Mouse (Mus musculus): ENCODE measurements around the gene Dusp3. TPM values are rescaled to one million over a fixed set of nuclear protein-coding genes. Genes with fewer than 3 reads are reported as not detected.

Dusp3 gene
- polyA plus RNA-seq, 1 experiment from 2014 or later, result 9.8 TPM

- WGBS (ENCODE audit: insufficient replicate concordance), result 51% methylated on average over 4 of the region's 4 CpGs
- H3K9me3 ChIP-seq (replicated peaks), result no peaks in the 10 kb centered on the region
- no peak overlapping the region for H3K27ac ChIP-seq
- no peak overlapping the region for H3K4me2 ChIP-seq
- H3K9ac ChIP-seq, result no peak overlapping the region
- H3K27me3 ChIP-seq, result peaks cover 23% of the 10 kb centered on the region
- peaks cover 6% of the 10 kb centered on the region for H3K4me1 ChIP-seq (replicated peaks)
- no peak overlapping the region for H3K4me3 ChIP-seq (replicated peaks)
- DNase-seq (no peak), ATAC-seq (ENCODE audit: low read depth) (0 out of 2 replicates have a peak, but pooled peaks have one; percentile 12)
- no peaks in the 10 kb centered on the region for H3K36me3 ChIP-seq
Measured at GRCm38 (mm10) chr11:101931978-101932377, 54.8 kb downstream of the Dusp3 start.

GRCm38 (mm10) chr11:101928030-101928762 is 58.6 kb downstream of the Dusp3 start:
- no peak for ATAC-seq (ENCODE audit: low read depth)
- Histone ChIP-seq H3K27me3 (peaks cover 3% of the 10 kb centered on the region; the same call in 1 of the 2 replicates), H3K9me3 (replicated peaks) (no peaks in the 10 kb centered on the region), H3K36me3 (no peaks in the 10 kb centered on the region), H3K4me2 (0 out of 2 replicates have a peak overlapping the region, but pooled peaks have one; percentile 1), H3K4me3 (replicated peaks) (no peak overlapping the region), H3K9ac (no peak overlapping the region), H3K27ac (no peak overlapping the region), H3K4me1 (replicated peaks) (no peaks in the 10 kb centered on the region; the same call in 1 of the 2 replicates)
- no peak for DNase-seq
- WGBS (ENCODE audit: insufficient replicate concordance), result 38% methylated on average over 25 of the region's 25 CpGs

- Histone ChIP-seq H3K4me2 (no peak overlapping the region), H3K4me3 (replicated peaks) (no peak overlapping the region), H3K9ac (no peak overlapping the region), H3K27ac (no peak overlapping the region), H3K36me3 (no peaks in the 10 kb centered on the region), H3K4me1 (replicated peaks) (no peaks in the 10 kb centered on the region; the same call in 1 of the 2 replicates), H3K9me3 (replicated peaks) (no peaks in the 10 kb centered on the region), H3K27me3 (peaks cover 3% of the 10 kb centered on the region; the same call in 1 of the 2 replicates)
- WGBS (ENCODE audit: insufficient replicate concordance), result 70% methylated on average over 10 of the region's 10 CpGs
- DNase-seq, result no peak
- ATAC-seq (ENCODE audit: low read depth), result no peak
Measured at GRCm38 (mm10) chr11:101926951-101927589, 59.7 kb downstream of the Dusp3 start.

GRCm38 (mm10) chr11:101925636-101926035 is 61.2 kb downstream of the Dusp3 start:
- H3K36me3 ChIP-seq, result no peaks in the 10 kb centered on the region
- H3K4me1 ChIP-seq (replicated peaks), result no peaks in the 10 kb centered on the region
- H3K9ac ChIP-seq, result no peak overlapping the region
- WGBS (ENCODE audit: insufficient replicate concordance), result 70% methylated on average over 6 of the region's 6 CpGs
- DNase-seq (no peak), ATAC-seq (ENCODE audit: low read depth) (no peak)
- no peak overlapping the region for H3K27ac ChIP-seq
- peaks cover 3% of the 10 kb centered on the region; the same call in 1 of the 2 replicates for H3K27me3 ChIP-seq
- no peak overlapping the region for H3K4me2 ChIP-seq
- H3K4me3 ChIP-seq (replicated peaks), result no peak overlapping the region
- no peaks in the 10 kb centered on the region for H3K9me3 ChIP-seq (replicated peaks)

- no peaks in the 10 kb centered on the region for H3K9me3 ChIP-seq (replicated peaks)
- H3K4me3 ChIP-seq (replicated peaks), result no peak overlapping the region
- H3K27me3 ChIP-seq, result peaks cover 3% of the 10 kb centered on the region; the same call in 1 of the 2 replicates
- ATAC-seq (ENCODE audit: low read depth), result no peak
- H3K4me1 ChIP-seq (replicated peaks), result no peaks in the 10 kb centered on the region
- 51% methylated on average over 17 of the region's 19 CpGs for WGBS (ENCODE audit: insufficient replicate concordance)
- H3K4me2 ChIP-seq, result no peak overlapping the region
- no peak overlapping the region for H3K27ac ChIP-seq
- no peak overlapping the region for H3K9ac ChIP-seq
- H3K36me3 ChIP-seq, result no peaks in the 10 kb centered on the region
- no peak for DNase-seq
Measured at GRCm38 (mm10) chr11:101924441-101924976, 62.3 kb downstream of the Dusp3 start.

- ATAC-seq (ENCODE audit: low read depth) (no peak), DNase-seq (no peak)
- Histone ChIP-seq H3K27me3 (peaks cover 3% of the 10 kb centered on the region; the same call in 1 of the 2 replicates), H3K9me3 (replicated peaks) (no peaks in the 10 kb centered on the region), H3K27ac (no peak overlapping the region), H3K9ac (no peak overlapping the region), H3K4me3 (replicated peaks) (no peak overlapping the region), H3K36me3 (no peaks in the 10 kb centered on the region), H3K4me1 (replicated peaks) (no peaks in the 10 kb centered on the region), H3K4me2 (no peak overlapping the region)
- WGBS (ENCODE audit: insufficient replicate concordance), result 68% methylated on average over 6 of the region's 6 CpGs
Measured at GRCm38 (mm10) chr11:101923988-101924387, 62.8 kb downstream of the Dusp3 start.

GRCm38 (mm10) chr11:101921361-101921952 is 65.4 kb downstream of the Dusp3 start:
- DNase-seq (no peak), ATAC-seq (ENCODE audit: low read depth) (no peak)
- no peak overlapping the region for H3K4me3 ChIP-seq (replicated peaks)
- H3K27me3 ChIP-seq, result peaks cover 19% of the 10 kb centered on the region
- H3K9ac ChIP-seq, result no peak overlapping the region
- WGBS (ENCODE audit: insufficient replicate concordance), result 66% methylated on average over 12 of the region's 12 CpGs
- no peaks in the 10 kb centered on the region; the same call in 1 of the 2 replicates for H3K4me1 ChIP-seq (replicated peaks)
- no peaks in the 10 kb centered on the region for H3K36me3 ChIP-seq
- H3K27ac ChIP-seq, result no peak overlapping the region
- no peaks in the 10 kb centered on the region for H3K9me3 ChIP-seq (replicated peaks)
- no peak overlapping the region for H3K4me2 ChIP-seq

Other genes starting within 250 kb of the Dusp3 start
- gene Etv4, start 201.6 kb downstream of the Dusp3 start, polyA plus RNA-seq (2015; fragmentation: Nextera tagmentation; extraction: Ambion mirVana), result 0.40 and 0.50 TPM in 2 replicates
- gene Meox1, start 92.6 kb downstream of the Dusp3 start, polyA plus RNA-seq (2015; fragmentation: Nextera tagmentation; extraction: Ambion mirVana), result 0.59 and 0.65 TPM in 2 replicates
- gene Sost, start 20.0 kb downstream of the Dusp3 start, polyA plus RNA-seq (2015; fragmentation: Nextera tagmentation; extraction: Ambion mirVana), result 0.06 TPM in 1 of 2 replicates, not detected in the other
- gene Cfap97d1, start 2.7 kb downstream of the Dusp3 start, polyA plus RNA-seq (2015; fragmentation: Nextera tagmentation; extraction: Ambion mirVana), result not detected in 2 replicates
- 0.24 and 0.36 TPM in 2 replicates for gene Mpp3, start 41.4 kb upstream of the Dusp3 start, polyA plus RNA-seq (2015; fragmentation: Nextera tagmentation; extraction: Ambion mirVana)
- gene Cd300lg, start 54.5 kb upstream of the Dusp3 start, polyA plus RNA-seq (2015; fragmentation: Nextera tagmentation; extraction: Ambion mirVana), result 0.51 and 0.63 TPM in 2 replicates
- gene Mpp2, start 101.5 kb upstream of the Dusp3 start, polyA plus RNA-seq (2015; fragmentation: Nextera tagmentation; extraction: Ambion mirVana), result 10.2 and 13.3 TPM in 2 replicates
- not detected in 2 replicates for gene Ppy, start 114.3 kb upstream of the Dusp3 start, polyA plus RNA-seq (2015; fragmentation: Nextera tagmentation; extraction: Ambion mirVana)
- gene Pyy, start 120.8 kb upstream of the Dusp3 start, polyA plus RNA-seq (2015; fragmentation: Nextera tagmentation; extraction: Ambion mirVana), result not detected in 2 replicates
- gene Nags, start 158.5 kb upstream of the Dusp3 start, polyA plus RNA-seq (2015; fragmentation: Nextera tagmentation; extraction: Ambion mirVana), result 8.7 and 11.2 TPM in 2 replicates
- gene Tmem101, start 169.4 kb upstream of the Dusp3 start, polyA plus RNA-seq (2015; fragmentation: Nextera tagmentation; extraction: Ambion mirVana), result 12.8 and 14.3 TPM in 2 replicates
- gene Lsm12, start 198.3 kb upstream of the Dusp3 start, polyA plus RNA-seq (2015; fragmentation: Nextera tagmentation; extraction: Ambion mirVana), result 92.6 and 95.3 TPM in 2 replicates
- 14.0 and 14.4 TPM in 2 replicates for gene G6pc3, start 202.6 kb upstream of the Dusp3 start, polyA plus RNA-seq (2015; fragmentation: Nextera tagmentation; extraction: Ambion mirVana)
- gene Hdac5, start 243.2 kb upstream of the Dusp3 start, polyA plus RNA-seq (2015; fragmentation: Nextera tagmentation; extraction: Ambion mirVana), result 12.8 and 12.9 TPM in 2 replicates

Measured in liver, embryonic 13.5 days (tissue).